Mouse (Mus musculus) heart, adult 8-10 months (tissue): Measurements from ENCODE around the gene 2410137M14Rik. TPM values are rescaled to one million over a fixed set of nuclear protein-coding genes. Genes with fewer than 3 reads are reported as not detected.
A peak's percentile ranks its signal among the peaks of the same experiment; 100 is the strongest.
"Not testable (repeated sequence)": the region's sequence is repeated elsewhere in the genome, so short reads cannot be mapped to it uniquely, and the experiment has no call there.

Experiments
- DNase-seq: peaks from one replicate; pipeline ENCODE4 v3.0.0; 2022; ENCODE audit warnings: low spot score
- total RNA-seq, 4 experiments: library from RNA; stranded (reverse); gene quantifications; 2 replicates each; pipeline ENCODE4 v1.2.4; 2022

The 2410137M14Rik gene
- total RNA-seq, 4 experiments from 2014 or later = 0.50 to 1.4 (median 0.90) TPM

GRCm38 (mm10) chr17:36994528-36994927, 13.5 kb upstream of the 2410137M14Rik start:
- DNase-seq = no peak

DNA sequence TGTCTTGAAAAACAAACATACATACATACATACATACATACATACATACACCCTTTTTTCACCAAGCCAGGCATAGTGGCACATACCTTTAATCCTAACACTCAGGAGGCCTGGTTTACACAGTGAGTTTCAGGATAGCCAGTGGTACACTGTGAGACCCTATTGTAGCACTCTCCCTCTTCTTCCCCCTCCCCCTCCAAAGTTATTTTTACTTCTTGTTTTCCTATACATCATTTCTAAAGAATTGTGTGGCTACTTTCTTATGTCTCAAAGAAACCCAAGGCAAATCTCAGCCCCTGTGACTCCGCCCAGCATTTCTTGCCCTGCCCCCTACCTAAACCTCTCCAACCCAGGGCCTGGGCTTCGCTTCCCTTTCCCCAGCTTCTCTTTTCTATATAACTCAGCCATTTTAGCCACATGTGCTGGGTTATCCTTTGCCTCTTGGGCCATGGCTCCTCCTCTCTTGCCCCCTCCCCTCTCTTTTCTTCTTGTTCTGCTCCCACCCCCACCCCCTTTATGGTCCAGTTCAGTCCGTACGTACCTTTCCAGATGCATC, 12.8 kb upstream of the 2410137M14Rik start:
- no peak for DNase-seq

- no peak for DNase-seq
These were observed 11.5 kb upstream of the 2410137M14Rik start for GRCm38 (mm10) chr17:36992336-36993104.

DNA sequence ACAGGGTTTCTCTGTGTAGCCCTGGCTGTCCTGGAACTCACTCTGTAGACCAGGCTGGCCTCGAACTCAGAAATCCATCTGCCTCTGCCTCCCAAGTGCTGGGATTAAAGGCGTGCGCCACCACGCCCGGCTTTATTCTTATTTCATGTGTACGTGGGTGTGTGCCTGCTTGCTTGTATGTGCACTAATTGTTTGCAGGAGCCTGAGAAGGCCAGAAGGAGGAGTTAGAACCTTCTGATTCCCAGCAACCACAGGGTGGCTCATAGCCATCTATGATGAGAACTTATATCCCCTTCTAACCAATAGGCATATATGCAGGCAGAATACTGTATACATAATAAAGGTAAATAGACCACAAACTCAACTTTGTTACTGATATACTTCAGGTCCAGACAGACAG, 9.6 kb upstream of the 2410137M14Rik start:
- DNase-seq = not testable (repeated sequence)

DNA sequence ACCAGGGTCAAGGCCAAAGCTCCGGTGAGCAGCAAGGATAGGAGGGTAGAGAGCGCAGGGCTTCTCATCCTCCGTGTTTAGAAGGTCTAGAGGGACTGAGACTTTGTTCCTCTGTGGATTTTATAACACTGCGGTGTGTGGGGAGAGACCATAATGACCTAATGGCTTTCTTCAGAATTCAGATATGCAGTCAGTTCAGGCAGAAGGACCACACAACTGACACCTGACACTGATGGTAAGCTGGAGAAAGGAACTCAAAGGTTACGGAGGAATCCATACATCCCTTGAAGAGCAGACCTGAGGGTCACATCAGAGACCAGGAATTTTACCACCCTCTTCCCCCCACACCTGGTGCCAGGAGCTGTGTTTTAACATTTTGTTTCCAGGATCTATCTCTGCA, 8.4 kb upstream of the 2410137M14Rik start, which contains the start of gene H2-M5:
Gene H2-M5 (minus strand): TSS at position 101 of the 400 bp plus-strand sequence.
- no peak for DNase-seq

GRCm38 (mm10) chr17:36988475-36988874, 7.4 kb upstream of the 2410137M14Rik start:
- no peak for DNase-seq

DNA sequence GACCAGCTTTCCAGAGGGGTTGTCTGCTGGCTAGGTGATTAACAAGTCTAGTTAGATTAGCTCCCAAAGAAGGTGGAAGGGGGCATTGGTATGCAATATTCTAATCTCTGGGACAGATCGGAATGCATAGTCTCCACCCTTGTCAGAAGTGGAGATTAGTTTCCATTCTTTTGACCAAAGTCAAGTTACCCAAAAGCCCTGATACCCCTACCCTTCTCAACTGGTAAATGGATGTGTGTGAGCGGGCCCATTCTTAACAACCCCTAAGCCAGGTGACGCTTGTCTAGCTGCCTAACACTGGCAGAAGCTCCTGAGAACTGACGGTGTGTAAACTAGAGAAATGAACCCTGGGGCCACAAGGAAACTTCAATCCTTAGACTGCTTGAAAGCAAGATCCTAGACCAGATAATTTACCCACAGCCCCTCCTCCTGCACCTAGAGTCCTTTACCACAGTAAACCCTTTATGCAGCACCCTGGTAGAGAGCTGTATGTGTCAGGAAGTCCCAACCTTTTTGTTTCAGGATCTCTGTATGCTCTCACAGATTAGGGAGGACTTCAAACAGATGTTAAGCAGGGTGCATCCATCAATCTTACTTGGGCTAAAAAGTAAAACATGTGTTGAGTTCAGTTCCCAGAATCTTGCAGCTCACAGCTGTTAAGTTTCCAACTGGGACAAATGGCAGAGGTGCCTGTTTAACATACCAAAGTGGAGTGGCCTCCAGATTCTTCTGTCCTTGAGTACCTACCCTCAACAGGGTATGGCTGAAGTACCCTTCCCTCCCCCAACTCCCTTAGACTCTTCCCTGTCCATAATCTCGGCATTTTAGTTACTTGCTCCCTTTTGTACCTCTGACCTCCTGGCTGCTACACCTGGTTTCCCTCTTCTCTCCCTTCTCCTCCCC, 1.5 kb upstream of the 2410137M14Rik start:
- DNase-seq = no peak

DNA sequence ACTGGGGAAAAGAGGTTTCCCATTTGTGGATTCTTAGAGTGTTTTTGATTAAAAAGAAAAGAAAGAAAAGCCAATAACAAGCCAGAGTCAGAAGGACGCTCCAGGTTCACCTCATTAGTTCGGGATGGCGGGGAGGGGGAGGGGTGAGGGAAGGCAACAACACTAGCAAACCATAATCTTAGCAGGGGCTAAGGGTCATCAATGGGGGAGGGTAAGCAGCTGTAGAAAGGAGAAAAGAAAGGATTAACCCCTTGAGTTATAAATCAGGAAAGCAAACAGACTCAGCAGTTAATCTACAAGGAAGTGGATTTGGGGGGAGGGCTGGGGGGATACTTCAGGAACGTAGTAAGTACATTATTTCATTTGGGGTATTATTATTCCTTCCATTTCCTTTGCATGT, 808 bp upstream of the 2410137M14Rik start:
- no peak for DNase-seq

DNA sequence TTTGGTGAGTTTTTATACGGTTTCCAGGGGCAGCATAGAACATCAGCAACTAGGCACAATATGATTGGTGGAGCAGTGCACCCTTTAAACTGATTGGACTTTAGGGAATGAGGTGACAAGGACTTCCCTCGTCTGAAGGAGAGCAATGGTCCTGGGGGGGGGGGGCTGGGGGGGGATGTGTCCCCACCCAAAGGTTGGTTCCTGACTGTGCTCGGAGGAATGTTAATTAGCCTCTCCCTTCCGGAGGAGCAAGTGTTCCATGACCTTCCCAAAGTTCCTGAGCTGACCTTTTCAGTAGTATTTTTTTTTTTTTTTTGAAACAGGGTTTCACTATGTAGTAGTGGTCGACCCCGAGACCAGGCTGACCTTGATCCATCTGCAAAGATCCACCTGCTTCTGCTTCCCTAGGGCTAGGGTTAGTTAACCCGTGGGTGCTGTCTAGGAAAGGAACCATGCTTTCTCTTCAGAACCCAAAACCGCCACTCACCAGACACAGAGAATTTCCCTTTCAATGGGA, 7.7 kb downstream of the 2410137M14Rik start:
- DNase-seq = no peak

- no peak for DNase-seq
These were observed 8.2 kb downstream of the 2410137M14Rik start for GRCm38 (mm10) chr17:36972791-36973190.

- DNase-seq = no peak
These were observed 9.7 kb downstream of the 2410137M14Rik start for GRCm38 (mm10) chr17:36971172-36971850.

GRCm38 (mm10) chr17:36970316-36970890, 10.6 kb downstream of the 2410137M14Rik start:
- no peak for DNase-seq

GRCm38 (mm10) chr17:36966875-36967274, 14.2 kb downstream of the 2410137M14Rik start:
- DNase-seq = no peak

- DNase-seq = no peak
These were observed 19.9 kb downstream of the 2410137M14Rik start for GRCm38 (mm10) chr17:36961125-36961524.

DNA sequence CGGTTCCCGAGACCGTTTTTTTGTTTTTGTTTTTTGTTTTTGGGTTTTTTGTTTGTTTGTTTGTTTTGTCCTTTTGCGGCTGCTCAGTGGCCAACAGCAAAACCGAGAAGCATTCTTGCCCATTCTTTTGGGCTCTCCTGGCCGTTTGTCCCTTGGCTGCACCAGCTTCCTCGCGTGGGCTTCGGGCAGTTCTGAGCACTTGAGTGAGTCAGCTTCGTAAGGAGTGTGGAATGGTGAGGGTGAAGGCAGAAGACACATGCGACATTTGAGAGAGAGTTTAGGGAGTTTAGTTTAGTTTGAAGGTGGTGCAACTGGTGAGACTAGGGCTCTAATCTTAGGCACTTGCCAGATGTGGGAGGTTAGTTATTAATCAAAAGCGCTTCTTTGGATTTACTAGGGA, 22.2 kb downstream of the 2410137M14Rik start:
- no peak for DNase-seq

- peak; percentile 96 for DNase-seq
These were observed 22.9 kb downstream of the 2410137M14Rik start, which contains the start of the genes Znrd1 and Znrd1as for GRCm38 (mm10) chr17:36957999-36958743. TSS of gene Znrd1 (minus strand) at chr17:36958559. TSS of gene Znrd1as (plus strand) at chr17:36958592.

DNA sequence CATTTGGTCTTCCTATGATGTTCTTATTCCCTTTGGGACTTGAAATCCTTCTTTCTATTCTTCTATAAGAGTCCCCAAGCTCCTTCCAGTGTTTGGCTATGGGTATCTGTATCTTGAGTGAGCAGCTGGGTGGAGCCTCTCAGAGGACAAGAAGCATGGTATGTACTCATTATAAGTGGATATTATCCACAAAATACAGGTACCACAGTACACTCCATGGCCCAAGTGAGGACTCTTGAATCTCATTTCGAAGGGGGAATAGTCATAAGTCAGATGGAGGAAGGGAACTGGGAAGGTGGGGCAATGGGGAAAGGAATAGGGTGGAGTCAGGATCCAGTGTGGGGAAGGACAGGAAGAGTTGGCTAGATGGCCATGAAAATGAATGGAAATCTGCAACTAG, 28.0 kb downstream of the 2410137M14Rik start:
- DNase-seq = no peak

DNA sequence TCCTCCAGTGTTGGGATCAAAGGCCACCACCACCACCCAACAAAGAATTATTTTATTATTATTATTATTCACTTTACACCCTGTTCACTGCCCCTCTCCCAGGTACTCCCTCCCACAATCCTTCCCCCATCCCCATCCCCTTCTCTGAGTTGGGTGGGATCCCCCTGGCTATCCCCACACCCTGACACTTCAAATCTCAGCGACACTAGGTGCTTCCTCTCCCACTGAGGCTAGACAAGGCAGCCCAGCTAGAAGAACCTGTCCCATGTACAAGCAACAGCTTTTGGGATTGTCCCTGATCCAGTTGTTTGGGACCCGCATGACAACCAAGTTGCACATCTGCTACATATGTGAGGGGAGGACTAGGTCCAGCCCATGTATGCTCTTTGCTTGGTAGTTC, 28.4 kb downstream of the 2410137M14Rik start:
- no peak for DNase-seq

DNA sequence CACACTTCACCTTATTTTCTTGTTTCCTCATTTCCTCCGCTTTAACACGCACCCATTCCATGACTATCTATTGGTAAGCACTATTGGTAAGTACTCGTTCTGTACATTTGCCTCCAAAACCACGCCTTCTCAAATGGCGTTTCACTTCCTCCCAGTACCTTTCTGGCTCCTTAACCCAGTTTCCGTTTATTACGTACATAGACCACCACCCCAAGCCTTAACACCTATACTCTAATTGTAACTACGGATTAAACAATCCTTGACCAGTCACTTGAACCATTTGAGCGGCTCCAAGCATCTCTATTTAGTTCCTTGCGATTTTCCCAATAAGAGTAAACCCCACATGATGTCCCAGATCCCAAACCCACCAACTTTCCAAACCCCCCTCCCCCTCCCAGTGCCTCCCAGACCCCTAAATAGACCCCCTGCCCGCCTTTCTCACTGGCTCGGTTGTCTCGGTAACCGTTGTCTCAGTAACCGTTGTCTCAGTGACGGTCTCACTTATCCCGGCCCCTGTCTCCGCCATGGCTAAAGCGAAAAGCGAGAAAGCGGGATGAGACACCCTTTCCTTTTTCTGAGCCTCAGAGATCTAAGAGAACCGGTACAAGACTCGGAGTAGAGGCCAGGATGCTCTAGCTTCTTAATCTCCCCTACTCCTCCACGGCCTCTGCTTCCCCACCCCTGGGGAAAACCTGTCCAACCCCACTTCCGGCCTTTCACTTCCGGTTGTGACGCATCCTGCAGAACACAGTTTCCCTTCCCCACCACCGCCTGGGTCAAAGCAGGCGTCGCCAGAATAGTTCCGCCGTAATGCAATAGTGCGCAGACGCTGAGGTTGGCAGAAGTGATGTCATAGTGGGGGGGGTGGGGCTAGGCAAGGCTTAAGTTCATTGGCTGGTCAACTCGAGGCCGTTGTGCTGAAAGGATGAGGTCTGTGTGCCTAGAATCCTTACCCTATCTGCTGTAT, 29.8 kb downstream of the 2410137M14Rik start, which contains the start of gene Ppp1r11:
Gene Ppp1r11 (minus strand): TSS at position 761 of the 967 bp plus-strand sequence.
- peak; percentile 98 for DNase-seq
